Mouse (Mus musculus) stomach, postnatal 0 days (tissue): ENCODE measurements around the gene Mast4. TPM values are rescaled to one million over a fixed set of nuclear protein-coding genes. Genes with fewer than 3 reads are reported as not detected.

ENCODE experiments used
- ATAC-seq: fragments of 200-750 bp; cut with Nextera tagmentation; 2 replicates; pipeline ENCODE4 v1.8.0; 2017; ENCODE audit not compliant: low FRiP score, low TSS enrichment
- DNase-seq: peaks from one replicate; pipeline ENCODE4 v3.0.0-alpha.2; 2016; ENCODE audit warnings: low spot score
- H3K27ac ChIP-seq: fragments of 300-500 bp; sonication (generic); replicated peaks from 2 replicates; pipeline ENCODE4 v1.5.1; 2014; ENCODE audit warnings: mild to moderate bottlenecking, control low read depth
- H3K27me3 ChIP-seq: fragments of 300-500 bp; sonication (generic); 2 replicates; pipeline ENCODE4 v1.6.1; 2014; ENCODE audit warnings: low read length; ENCODE audit not compliant: control insufficient read depth, insufficient read depth
- H3K36me3 ChIP-seq: fragments of 300-500 bp; sonication (generic); 2 replicates; pipeline ENCODE4 v1.6.1; 2014; ENCODE audit warnings: low read length, mixed read lengths; ENCODE audit not compliant: control insufficient read depth, insufficient read depth
- H3K4me1 ChIP-seq: fragments of 300-500 bp; sonication (generic); replicated peaks from 2 replicates; pipeline ENCODE4 v1.6.1; 2014; ENCODE audit warnings: antibody characterized with exemption; ENCODE audit not compliant: control insufficient read depth, insufficient read depth
- H3K4me2 ChIP-seq: fragments of 300-500 bp; sonication (generic); replicated peaks from 2 replicates; pipeline ENCODE4 v1.6.1; 2014; ENCODE audit warnings: low read depth, mild to moderate bottlenecking, control low read depth, moderate library complexity
- H3K4me3 ChIP-seq: fragments of 300-500 bp; sonication (generic); 2 replicates; pipeline ENCODE4 v1.5.1; 2014; ENCODE audit warnings: low read depth, low read length, control low read depth
- H3K9ac ChIP-seq: fragments of 300-500 bp; sonication (generic); 2 replicates; pipeline ENCODE4 v1.6.1; 2014; ENCODE audit warnings: mild to moderate bottlenecking, low read length, control low read depth, mixed read lengths
- H3K9me3 ChIP-seq: fragments of 300-500 bp; sonication (generic); 2 replicates; pipeline ENCODE4 v1.6.1; 2016; ENCODE audit warnings: low read length; ENCODE audit not compliant: control insufficient read depth
- CTCF ChIP-seq: IDR thresholded peaks from 2 replicates; pipeline ENCODE4 v1.5.1; 2016; ENCODE audit warnings: antibody characterized with exemption, low read depth, mild to moderate bottlenecking, moderate library complexity
- EP300 ChIP-seq: optimal IDR thresholded peaks from 2 replicates; pipeline ENCODE3; 2016; ENCODE audit warnings: antibody characterized with exemption
- WGBS: fragments of 180-500 bp; shearing (Covaris S2); extraction: QIAGEN DNeasy Blood & Tissue Kit; methylation state at CpG from one replicate; pipeline ENCODE4 v1.1.7; 2014; 5-methylcytosine and 5-hydroxymethylcytosine counted together
- polyA plus RNA-seq: library from polyadenylated mRNA; unstranded; fragments of >200 nt; fragmentation: Nextera tagmentation; extraction: Ambion mirVana; gene quantifications from 2 replicates; pipeline ENCODE4 v1.2.1, GENCODE M21; 2015

The Mast4 gene
- polyA plus RNA-seq, 1 experiment from 2014 or later = 18.2 TPM

DNA sequence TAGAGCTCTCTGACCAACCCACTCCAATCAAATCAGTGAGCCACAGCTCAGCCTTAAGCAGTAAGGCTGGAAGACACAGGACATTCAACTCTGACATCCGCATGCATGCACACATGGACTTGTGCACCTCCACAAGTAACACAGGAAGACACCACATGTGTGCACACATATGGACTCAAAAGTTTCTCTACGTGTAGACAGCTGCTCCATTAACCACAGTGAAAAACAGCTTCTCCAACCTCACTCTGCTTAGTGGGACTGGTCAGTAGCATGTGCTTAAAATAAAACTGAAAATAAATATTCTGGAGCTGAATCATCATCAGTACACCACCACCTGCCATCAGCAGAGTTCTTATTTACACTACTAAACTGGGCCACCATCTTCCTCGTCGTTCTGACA lies 43.2 kb downstream of the Mast4 start:
- no peak for ATAC-seq
- H3K4me3 ChIP-seq = no peak overlapping the region
- no peaks in the 10 kb centered on the region for H3K4me1 ChIP-seq
- H3K4me2 ChIP-seq = no peak overlapping the region
- 59% methylated on average over 4 of the region's 4 CpGs for WGBS
- H3K36me3 ChIP-seq = no peaks in the 10 kb centered on the region
- H3K27ac ChIP-seq = no peak overlapping the region
- DNase-seq = no peak
- no peaks in the 10 kb centered on the region for H3K27me3 ChIP-seq
- no peaks in the 10 kb centered on the region for H3K9me3 ChIP-seq
- no peak overlapping the region for H3K9ac ChIP-seq
- TF ChIP-seq CTCF = no peak
- TF ChIP-seq EP300 = no peak

- ATAC-seq (no peak), DNase-seq (no peak)
- Histone ChIP-seq H3K4me2 (no peak overlapping the region), H3K4me1 (no peaks in the 10 kb centered on the region), H3K9ac (no peak overlapping the region), H3K4me3 (no peak overlapping the region), H3K36me3 (no peaks in the 10 kb centered on the region), H3K27me3 (no peaks in the 10 kb centered on the region), H3K9me3 (no peaks in the 10 kb centered on the region), H3K27ac (no peak overlapping the region)
- TF ChIP-seq EP300 = no peak
- TF ChIP-seq CTCF = no peak
- 50% methylated on average over 5 of the region's 5 CpGs for WGBS
Observed at GRCm38 (mm10) chr13:103285821-103286220, 48.5 kb downstream of the Mast4 start.

DNA sequence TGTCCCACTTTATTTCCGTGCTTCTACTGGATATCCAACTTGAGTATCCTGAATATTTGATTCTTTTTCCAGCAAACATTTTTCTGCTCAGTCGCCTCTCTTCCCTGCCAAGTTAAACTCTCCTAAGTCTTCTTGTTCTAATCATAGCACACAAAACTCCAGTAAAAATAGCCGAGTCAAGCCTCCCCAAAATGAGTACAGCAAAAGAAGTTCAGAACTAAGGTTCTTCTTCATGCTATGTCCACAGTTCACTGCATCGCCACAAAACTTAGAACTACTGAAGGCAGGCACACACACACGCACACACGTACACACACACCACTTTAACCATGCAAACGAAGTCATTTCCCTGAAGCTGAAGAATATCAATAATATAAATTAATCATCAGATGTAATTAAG lies 49.3 kb downstream of the Mast4 start:
- Histone ChIP-seq H3K4me3 (no peak overlapping the region), H3K9me3 (no peaks in the 10 kb centered on the region), H3K36me3 (no peaks in the 10 kb centered on the region), H3K27me3 (no peaks in the 10 kb centered on the region), H3K9ac (no peak overlapping the region), H3K4me2 (no peak overlapping the region), H3K4me1 (no peaks in the 10 kb centered on the region), H3K27ac (no peak overlapping the region)
- no peak for ATAC-seq
- DNase-seq = no peak
- WGBS = 78% methylated on average over 7 of the region's 7 CpGs
- TF ChIP-seq CTCF (no peak), EP300 (no peak)

- TF ChIP-seq CTCF (no peak), EP300 (no peak)
Observed at GRCm38 (mm10) chr13:103270856-103271391, 63.4 kb downstream of the Mast4 start.

DNA sequence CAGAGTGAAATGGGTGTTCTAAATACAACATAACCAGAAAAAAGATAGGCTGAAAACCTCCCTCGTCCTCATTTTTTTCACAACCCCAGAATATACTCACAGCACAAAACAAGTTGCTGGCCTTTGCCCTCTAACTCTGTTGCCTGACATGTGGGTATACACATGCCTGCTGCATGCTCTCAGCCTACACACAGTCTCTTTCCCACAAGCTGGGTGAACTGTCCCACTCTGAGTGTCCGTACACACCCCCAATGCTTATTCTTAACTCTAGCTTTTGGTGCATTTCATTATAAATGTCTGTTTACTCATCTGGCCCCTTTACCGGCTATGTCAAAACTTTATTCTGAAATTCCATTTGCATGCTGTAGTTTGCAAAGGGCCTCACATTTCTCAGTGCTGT lies 71.6 kb downstream of the Mast4 start:
- Histone ChIP-seq H3K4me1 (no peaks in the 10 kb centered on the region), H3K9me3 (no peaks in the 10 kb centered on the region), H3K27me3 (no peaks in the 10 kb centered on the region), H3K9ac (no peak overlapping the region), H3K27ac (no peak overlapping the region), H3K4me3 (no peak overlapping the region), H3K36me3 (no peaks in the 10 kb centered on the region), H3K4me2 (no peak overlapping the region)
- ATAC-seq = no peak
- no peak for DNase-seq
- TF ChIP-seq CTCF (no peak), EP300 (no peak)
- 49% methylated on average over 3 of the region's 3 CpGs for WGBS

More at GRCm38 (mm10) chr13:103270856-103271391, 63.4 kb downstream of the Mast4 start:
- no peaks in the 10 kb centered on the region for H3K27me3 ChIP-seq
- DNase-seq (no peak), ATAC-seq (no peak)
- H3K4me3 ChIP-seq = no peak overlapping the region
- H3K27ac ChIP-seq = no peak overlapping the region
- H3K9me3 ChIP-seq = no peaks in the 10 kb centered on the region
- 84% methylated on average over 9 of the region's 9 CpGs for WGBS
- no peak overlapping the region for H3K9ac ChIP-seq
- no peaks in the 10 kb centered on the region for H3K36me3 ChIP-seq
- no peaks in the 10 kb centered on the region for H3K4me1 ChIP-seq
- no peak overlapping the region for H3K4me2 ChIP-seq

DNA sequence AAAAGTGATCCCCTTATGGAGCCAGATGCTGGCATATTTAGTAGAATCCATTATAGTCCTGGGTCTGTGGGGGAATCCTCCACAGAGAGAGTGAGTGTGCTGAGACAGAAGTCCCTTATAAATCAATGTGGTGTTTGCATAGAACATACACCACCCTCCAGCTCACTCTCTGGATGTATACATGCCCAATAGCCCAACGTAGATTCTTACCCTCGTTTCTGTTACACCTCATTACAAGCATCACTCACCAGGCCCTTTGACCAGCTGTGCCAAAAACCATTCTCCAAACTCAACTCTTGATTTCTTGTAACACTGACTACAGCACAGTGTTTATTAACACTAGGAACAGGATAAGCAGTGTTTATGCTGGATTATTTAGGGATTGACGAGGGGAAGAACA lies 72.2 kb downstream of the Mast4 start:
- Histone ChIP-seq H3K27ac (no peak overlapping the region), H3K4me2 (no peak overlapping the region), H3K36me3 (no peaks in the 10 kb centered on the region), H3K27me3 (no peaks in the 10 kb centered on the region), H3K4me1 (no peaks in the 10 kb centered on the region), H3K4me3 (no peak overlapping the region), H3K9me3 (no peaks in the 10 kb centered on the region), H3K9ac (no peak overlapping the region)
- WGBS = 51% methylated on average over 3 of the region's 3 CpGs
- ATAC-seq = no peak
- DNase-seq = no peak
- TF ChIP-seq CTCF = no peak
- TF ChIP-seq EP300 = no peak
